Mouse (Mus musculus): ENCODE data around the gene Shmt2.

Gene Shmt2

DNA sequence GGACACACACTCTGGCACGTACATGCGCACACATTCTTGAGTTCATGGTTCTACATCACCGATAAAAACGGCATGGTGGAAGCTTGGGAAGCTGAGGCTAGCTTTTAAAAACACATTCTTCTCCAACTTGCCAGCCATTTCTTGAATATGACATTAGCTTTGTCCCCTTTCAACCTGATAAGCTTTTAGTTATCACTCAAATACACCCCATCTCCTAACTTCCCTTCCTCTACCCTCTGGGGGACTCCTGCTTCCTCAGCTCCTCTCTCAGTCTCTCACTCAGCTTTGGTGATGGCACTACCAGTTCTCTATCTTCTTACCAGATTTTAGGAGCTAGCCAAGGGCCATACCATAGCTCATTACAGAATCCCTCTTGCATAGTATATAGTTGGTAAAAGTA lies 47.1 kb downstream of the Shmt2 start:
- no peak for DNase-seq (ENCODE audit: low spot score)

- DNase-seq (ENCODE audit: low spot score) = no peak
Measured at GRCm38 (mm10) chr10:127472722-127473121, 49.5 kb downstream of the Shmt2 start.

DNA sequence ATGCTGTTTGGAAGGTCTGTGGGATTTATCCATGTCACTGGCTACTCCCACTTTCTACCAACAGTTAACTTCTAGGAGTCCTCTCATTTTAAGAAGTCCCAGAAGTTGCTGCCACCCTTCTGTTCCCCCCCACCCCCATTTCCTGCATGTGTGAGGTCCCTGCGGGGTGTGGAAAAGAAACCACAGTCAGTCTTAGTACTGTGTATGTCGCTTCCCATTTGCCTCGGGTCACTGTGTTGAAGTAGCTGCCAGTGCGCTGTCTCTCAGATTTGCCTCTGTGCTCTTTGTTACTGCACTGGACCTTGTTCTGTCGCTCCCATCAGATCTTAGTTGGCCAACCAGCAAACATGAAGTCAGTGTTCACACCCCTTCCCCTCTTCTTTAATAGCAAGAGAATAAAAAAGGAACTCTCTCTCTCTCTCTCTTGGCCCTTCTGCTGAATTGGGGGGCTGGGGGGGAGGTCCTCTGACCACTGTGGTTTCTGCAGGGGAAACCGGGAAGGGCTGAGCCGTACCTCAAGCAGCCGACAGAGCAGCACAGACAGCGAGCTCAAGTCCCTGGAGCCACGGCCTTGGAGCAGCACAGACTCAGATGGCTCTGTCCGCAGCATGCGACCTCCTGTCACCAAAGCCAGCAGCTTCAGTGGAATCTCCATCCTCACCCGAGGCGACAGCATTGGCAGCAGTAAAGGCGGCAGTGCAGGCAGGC lies 50.8 kb downstream of the Shmt2 start:
- no peak for DNase-seq (ENCODE audit: low spot score)

Data from adipocyte (in vitro differentiated cells).